Mouse (Mus musculus) CD4-positive naive resting alpha-beta T cell, adult 76 days (primary cell): ENCODE data around the gene 1700001P01Rik. TPM values are rescaled to one million over a fixed set of nuclear protein-coding genes. Genes with fewer than 3 reads are reported as not detected.

Experiments
- total RNA-seq: library from RNA; stranded (reverse); gene quantifications from one replicate; pipeline ENCODE4 v1.2.4, GENCODE M21; 2023

Gene 1700001P01Rik
- not detected for total RNA-seq

GRCm38 (mm10) chr11:97775808-97776496, at the start of gene 1700001P01Rik:
1700001P01Rik (minus strand) TSS chr11:97775918.

GRCm38 (mm10) chr11:97798782-97799145, 23.0 kb upstream of the 1700001P01Rik start, which contains the start of gene Lasp1:
Lasp1 (plus strand) TSS chr11:97799000.

GRCm38 (mm10) chr11:97781832-97782563, 6.3 kb upstream of the 1700001P01Rik start, which contains the start of gene Rpl23:
Rpl23 (minus strand) TSS chr11:97782437.

GRCm38 (mm10) chr11:97766154-97766881, 9.4 kb downstream of the 1700001P01Rik start, which contains the start of gene Cwc25:
Cwc25 (minus strand) TSS chr11:97766556.

GRCm38 (mm10) chr11:97744063-97744717, 31.5 kb downstream of the 1700001P01Rik start, which contains the start of gene Pip4k2b:
Pip4k2b (minus strand) TSS chr11:97744704.

Other genes with a start within 250 kb of the 1700001P01Rik start
- gene Srcin1, start 199.7 kb downstream of the 1700001P01Rik start, total RNA-seq, result not detected
- 9.4 TPM for gene Epop, start 146.2 kb downstream of the 1700001P01Rik start, total RNA-seq
- gene Mllt6, start 112.5 kb downstream of the 1700001P01Rik start, total RNA-seq, result 208 TPM
- 39.2 TPM for gene Cisd3, start 90.1 kb downstream of the 1700001P01Rik start, total RNA-seq
- gene Pcgf2, start 75.4 kb downstream of the 1700001P01Rik start, total RNA-seq, result 3.4 TPM
- 109 TPM for gene Psmb3, start 72.5 kb downstream of the 1700001P01Rik start, total RNA-seq
- gene Pip4k2b, start 31.2 kb downstream of the 1700001P01Rik start, total RNA-seq, result 52.4 TPM
- gene Cwc25, start 9.4 kb downstream of the 1700001P01Rik start, total RNA-seq, result 60.2 TPM
- 2,418 TPM for gene Rpl23, start 6.5 kb upstream of the 1700001P01Rik start, total RNA-seq
- 117 TPM for gene Lasp1, start 23.1 kb upstream of the 1700001P01Rik start, total RNA-seq
- gene B230217C12Rik, start 64.9 kb upstream of the 1700001P01Rik start, total RNA-seq, result 0.85 TPM
- 0.73 TPM for gene Fbxo47, start 108.2 kb upstream of the 1700001P01Rik start, total RNA-seq
- gene Plxdc1, start 210.5 kb upstream of the 1700001P01Rik start, total RNA-seq, result 1.1 TPM
- gene Arl5c, start 220.3 kb upstream of the 1700001P01Rik start, total RNA-seq, result 59.7 TPM
- 22.1 TPM for gene Cacnb1, start 247.1 kb upstream of the 1700001P01Rik start, total RNA-seq